Mouse (Mus musculus) fibroblast of lung, adult 2 months (primary cell): ENCODE results near the gene Gtdc1.
"Not testable (repeated sequence)": the region's sequence is repeated elsewhere in the genome, so short reads cannot be mapped to it uniquely, and the experiment has no call there.

Source experiments
- DNase-seq: peaks from one replicate; pipeline ENCODE4 v3.0.0-alpha.2; 2011; ENCODE audit warnings: low read depth

Gene Gtdc1

GRCm38 (mm10) chr2:44780961-44781360 is 146.5 kb downstream of the Gtdc1 start:
- no peak for DNase-seq

DNA sequence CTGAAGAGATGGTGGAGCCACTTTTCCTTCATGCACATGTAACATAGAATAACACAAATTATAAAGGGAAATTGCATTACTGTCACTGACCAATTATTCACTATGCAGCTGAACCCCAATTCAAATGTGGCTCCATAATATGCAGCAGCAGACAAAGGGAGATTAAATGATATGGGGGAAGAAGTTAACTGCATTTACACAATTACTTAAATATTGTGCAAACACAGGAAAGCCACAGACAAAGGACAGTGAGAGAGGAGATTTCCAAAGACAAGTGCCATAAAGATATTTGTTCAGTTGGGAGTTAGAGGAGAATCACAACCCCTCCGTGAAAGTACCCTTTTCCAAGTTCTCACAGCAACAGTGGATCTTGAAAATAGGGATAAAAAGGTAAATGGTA is 163.6 kb downstream of the Gtdc1 start:
- DNase-seq, result no peak

GRCm38 (mm10) chr2:44736618-44737017 is 190.8 kb downstream of the Gtdc1 start:
- no peak for DNase-seq

GRCm38 (mm10) chr2:44721461-44721860 is 206.0 kb downstream of the Gtdc1 start:
- no peak for DNase-seq

- DNase-seq, result no peak
Observed at GRCm38 (mm10) chr2:44705883-44706615, 221.4 kb downstream of the Gtdc1 start.

GRCm38 (mm10) chr2:44700276-44700675 is 227.2 kb downstream of the Gtdc1 start:
- no peak for DNase-seq

DNA sequence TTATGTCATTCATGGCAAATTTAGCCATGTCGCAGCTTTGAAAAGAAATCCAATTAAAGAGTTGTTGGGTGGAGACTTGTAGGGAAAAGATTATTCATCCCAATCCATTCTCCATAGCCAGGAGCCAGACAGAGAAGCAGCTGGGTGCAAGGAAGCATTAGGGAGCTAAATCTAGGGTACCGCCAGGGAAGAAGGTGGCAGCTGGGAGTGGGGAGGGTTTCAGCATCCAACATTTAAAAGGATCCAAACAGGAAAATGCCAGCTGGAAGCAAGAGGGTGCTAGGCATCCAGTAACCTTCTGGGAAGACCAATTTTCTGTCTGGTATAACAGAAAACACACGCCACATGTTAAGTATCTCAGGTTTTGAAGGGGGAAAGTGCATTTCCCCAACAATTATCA is 231.0 kb downstream of the Gtdc1 start:
- no peak for DNase-seq

GRCm38 (mm10) chr2:44693898-44694297 is 233.6 kb downstream of the Gtdc1 start:
- DNase-seq, result no peak

DNA sequence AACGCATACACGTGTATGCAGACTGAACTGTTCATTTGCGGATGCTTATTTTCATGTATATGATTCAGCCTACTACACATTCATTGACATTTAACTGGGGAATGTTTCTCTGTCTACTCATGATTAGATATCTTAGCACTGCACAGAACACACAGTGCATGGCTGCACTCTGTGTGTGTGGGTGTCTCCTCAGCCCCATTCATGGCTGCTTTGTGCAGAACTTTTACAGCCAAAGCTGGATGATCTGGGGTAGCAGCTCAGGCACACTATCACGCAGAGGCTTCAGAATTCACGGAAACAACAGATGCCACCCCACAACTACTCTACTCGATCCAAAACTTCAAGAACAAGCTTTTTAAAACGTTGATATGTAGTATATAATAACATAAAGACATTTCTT is 263.4 kb downstream of the Gtdc1 start:
- no peak for DNase-seq

DNA sequence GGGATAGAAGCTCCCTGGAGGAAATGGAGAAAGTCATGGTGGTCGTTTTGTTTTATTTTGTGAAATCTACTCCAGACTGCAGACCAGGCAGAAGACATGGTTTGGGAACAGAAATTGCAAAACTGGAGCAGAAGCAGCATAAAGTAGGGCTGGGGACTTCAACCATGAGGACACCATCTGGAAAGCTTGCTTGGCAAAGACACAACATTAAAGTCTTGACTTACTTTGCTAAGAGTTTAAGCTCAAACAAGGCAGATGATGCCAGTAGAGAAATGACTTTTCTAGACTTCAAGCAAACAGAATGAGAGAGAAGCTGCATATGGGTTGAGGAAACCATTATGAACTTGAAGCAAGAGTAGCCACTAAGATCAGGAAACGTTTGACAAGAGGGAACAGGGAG is 267.6 kb downstream of the Gtdc1 start:
- DNase-seq, result no peak

GRCm38 (mm10) chr2:44659011-44659410 is 268.4 kb downstream of the Gtdc1 start:
- DNase-seq, result no peak

DNA sequence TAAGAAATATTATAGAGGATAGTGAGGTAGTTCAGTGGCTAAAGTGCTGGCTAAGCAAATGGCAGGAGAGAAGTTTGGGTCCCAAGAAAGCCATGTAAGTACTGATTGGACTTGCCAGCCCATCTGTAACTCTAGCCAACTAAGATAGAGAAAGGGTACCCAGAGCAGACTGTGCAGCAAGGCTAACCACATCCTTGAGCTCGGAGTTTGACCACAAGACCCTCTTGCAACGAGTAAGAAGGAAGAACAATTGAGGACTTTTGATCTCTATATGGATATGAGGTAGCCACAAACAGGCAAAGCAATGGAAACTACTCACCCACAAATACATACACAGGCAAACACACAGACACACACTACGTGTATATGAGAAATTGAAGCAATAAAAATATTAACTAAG is 278.9 kb downstream of the Gtdc1 start:
- DNase-seq, result no peak

DNA sequence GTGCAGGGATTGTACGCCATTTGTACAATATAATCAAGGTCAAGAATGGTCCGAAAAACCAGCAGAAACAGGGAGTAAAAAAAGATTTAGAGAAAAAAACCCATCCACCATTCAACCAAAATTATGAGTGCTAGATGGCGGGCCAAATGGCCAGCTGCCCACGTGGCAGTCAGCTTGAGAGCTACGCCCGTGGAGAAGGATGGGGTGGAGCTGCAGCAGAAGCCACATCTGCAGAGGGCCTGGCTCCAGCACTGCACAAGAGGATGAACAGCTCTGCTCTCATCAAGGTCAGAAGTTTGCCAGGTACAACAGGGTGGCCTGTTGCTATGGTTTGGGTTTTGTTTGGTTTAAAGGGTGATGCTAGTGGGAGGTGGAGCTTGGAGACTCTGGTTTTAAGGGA is 281.1 kb downstream of the Gtdc1 start:
- DNase-seq, result no peak

DNA sequence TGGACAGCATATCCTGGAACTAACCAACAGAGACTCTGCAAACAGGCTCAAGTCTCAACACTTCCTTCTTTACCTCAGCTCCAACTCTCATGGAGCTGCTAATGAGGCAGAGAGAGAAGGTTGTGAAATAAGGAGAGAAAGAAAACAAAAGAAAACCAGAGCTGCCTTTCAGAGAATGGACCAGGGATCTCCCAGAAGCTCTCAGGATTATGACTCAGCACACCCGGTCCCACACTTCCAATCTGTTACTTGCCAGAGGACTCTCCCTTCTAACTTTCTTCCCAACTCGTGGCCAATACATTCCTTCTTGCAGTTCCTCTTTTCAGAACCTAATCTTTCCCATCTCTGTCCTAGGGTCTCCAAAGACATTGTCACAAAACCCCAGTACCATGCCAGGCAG is 288.1 kb downstream of the Gtdc1 start:
- peak; percentile 32 for DNase-seq

DNA sequence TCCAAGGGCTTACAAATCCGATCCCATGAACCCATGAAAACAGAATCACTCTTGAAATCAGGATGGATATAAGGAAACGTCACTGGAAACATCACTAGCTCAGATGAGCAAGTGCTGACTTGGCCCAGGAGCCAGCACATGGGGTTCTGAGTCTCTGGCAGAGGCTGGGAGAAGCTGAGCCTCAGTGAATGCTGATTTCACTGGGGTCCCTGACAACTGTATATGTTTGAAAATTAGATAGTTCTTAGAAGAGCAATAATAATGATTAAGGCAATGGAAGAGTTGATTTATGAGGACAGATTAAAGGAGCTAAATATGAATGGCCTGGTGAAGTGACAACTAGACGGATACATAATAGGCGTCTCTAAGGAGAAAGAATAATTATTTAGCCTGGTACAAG is 289.3 kb downstream of the Gtdc1 start:
- DNase-seq, result no peak

GRCm38 (mm10) chr2:44633971-44634370 is 293.5 kb downstream of the Gtdc1 start:
- no peak for DNase-seq

DNA sequence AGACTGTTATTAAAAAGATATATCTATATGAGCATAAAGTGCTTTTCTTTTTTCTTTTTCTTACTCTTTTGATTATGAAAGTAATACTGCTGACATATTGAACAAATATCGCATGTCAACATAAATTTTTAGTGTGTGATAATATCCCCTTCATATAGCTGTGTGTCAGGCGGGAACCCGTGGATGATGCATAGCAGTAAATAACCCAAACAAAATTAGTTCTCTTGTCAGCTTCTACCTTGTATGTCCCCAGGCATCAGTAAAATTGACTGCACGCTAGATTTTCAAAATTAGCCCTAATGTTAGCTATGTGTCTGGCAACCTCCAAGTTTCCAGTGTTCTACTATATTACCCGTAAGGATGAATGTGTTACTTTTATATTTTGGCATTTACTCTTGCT is 294.4 kb downstream of the Gtdc1 start:
- DNase-seq, result no peak

- no peak for DNase-seq
Observed at GRCm38 (mm10) chr2:44632584-44632983, 294.9 kb downstream of the Gtdc1 start.

GRCm38 (mm10) chr2:44631064-44631463 is 296.4 kb downstream of the Gtdc1 start:
- no peak for DNase-seq

DNA sequence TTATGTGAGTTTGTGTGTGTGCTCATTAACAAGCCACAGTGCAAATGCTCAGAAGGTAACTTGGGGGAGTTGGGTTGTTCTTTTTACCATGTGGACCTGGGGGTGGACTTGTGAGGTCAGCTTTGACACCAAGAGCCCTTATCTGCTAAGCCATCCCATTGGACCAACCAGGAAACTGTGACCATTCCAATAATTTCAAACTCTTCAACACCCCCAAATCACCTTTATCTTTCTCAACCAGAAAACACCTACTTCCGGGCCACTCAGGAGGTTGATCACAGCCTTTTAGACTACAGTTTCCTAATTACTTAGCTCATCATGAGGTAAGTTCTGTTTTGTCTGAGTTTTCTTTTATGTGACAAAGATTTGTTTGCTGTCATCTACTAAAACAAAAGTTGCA is 298.7 kb downstream of the Gtdc1 start:
- no peak for DNase-seq

- no peak for DNase-seq
Observed at GRCm38 (mm10) chr2:44625154-44625553, 302.3 kb downstream of the Gtdc1 start.

DNA sequence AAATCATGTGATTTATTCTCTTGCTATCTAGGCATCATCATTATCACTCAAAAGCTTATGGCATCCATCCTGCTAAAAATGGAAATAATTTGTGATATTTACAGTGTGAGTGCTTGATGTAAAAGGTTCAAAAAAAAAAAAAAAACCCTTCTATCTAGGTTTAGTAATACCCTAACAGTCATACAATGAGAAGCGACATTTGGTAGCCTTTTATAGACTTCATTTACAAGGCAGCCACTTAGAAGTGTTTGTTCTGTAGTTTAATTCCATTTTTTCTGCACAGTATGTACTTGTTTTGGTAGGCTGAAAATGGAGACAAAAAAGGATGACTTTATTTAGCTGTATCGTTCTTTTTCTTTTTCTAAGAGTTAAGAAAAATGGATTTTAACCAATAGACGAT is 305.0 kb downstream of the Gtdc1 start:
- DNase-seq, result no peak

DNA sequence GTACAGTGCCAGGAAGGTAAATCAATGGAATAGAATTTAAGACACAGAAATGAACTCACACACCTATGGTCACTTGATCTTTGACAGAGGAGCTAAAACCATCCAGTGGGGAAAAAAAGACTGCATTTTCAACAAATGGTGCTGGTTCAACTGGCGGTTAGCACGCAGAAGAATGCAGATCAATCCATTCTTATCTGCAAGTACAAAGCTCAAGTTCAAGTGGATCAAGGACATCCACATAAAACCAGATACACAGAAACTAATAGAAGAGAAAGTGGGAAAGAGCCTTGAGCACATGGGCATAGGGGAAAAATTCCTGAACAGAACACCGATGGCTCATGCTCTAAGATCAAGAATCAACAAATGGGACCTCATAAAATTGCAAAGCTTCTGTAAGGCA is 327.8 kb downstream of the Gtdc1 start:
- DNase-seq, result not testable (repeated sequence)

DNA sequence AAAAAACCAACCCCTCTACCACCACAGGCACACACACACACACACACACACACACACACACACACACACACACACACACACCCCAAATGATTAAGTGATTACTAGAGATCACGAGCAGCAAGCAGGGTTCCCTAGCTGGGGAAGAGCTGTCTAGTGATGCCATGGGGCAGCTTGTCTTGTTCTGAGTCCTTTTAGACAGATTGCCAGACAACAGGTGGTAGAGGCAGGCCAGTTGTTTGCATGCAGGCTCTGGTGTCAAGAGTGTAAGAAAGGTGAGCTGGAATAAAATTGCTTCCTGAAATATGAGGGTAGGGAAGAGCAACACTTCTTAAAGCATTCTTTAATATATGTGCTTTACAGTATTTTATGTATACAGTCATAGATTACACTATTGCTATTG is 333.2 kb downstream of the Gtdc1 start:
- no peak for DNase-seq

DNA sequence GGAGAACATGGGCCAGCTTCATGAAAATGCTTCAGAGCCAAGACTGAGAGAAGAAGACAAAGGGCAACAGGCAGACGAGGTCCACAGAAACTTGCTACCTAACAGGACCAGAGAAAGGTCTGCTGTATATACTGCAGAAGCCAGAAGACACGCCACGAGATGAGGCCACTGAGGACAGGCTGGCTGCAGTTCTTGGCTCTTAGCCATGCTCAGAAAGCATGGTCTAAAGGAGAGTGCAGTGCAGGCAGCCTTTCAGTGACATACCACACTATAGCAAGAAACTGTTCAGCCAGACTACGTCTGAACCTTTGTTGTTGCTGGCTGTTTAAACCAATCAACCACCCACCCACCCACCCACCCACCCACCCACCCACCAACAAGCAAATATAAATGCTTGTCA is 336.6 kb downstream of the Gtdc1 start:
- no peak for DNase-seq
